Mouse (Mus musculus) small intestine, adult 2 months (tissue): Measurements from ENCODE around the gene Nectin3. TPM values are rescaled to one million over a fixed set of nuclear protein-coding genes. Genes with fewer than 3 reads are reported as not detected.
A peak's percentile ranks its signal among the peaks of the same experiment; 100 is the strongest.

Experiments used
- H3K27ac ChIP-seq: fragments of 200-500 bp; 2 replicates; pipeline ENCODE4 v1.5.1; 2012; ENCODE audit warnings: low read depth, low read length, control low read depth, inconsistent platforms; ENCODE audit not compliant: insufficient read depth
- H3K27me3 ChIP-seq: fragments of 200-500 bp; 2 replicates; pipeline ENCODE4 v1.6.1; 2012; ENCODE audit warnings: mild to moderate bottlenecking, moderate library complexity, low read length, inconsistent platforms; ENCODE audit not compliant: control insufficient read depth, insufficient read depth
- H3K36me3 ChIP-seq: fragments of 200-500 bp; 2 replicates; pipeline ENCODE4 v1.6.1; 2012; ENCODE audit warnings: mild to moderate bottlenecking, low read length, control low read depth, inconsistent platforms; ENCODE audit not compliant: control insufficient read depth, insufficient read depth
- H3K4me1 ChIP-seq: fragments of 200-500 bp; 2 replicates; pipeline ENCODE4 v1.6.1; 2012; ENCODE audit warnings: low read length, inconsistent platforms, mixed read lengths; ENCODE audit not compliant: control insufficient read depth, insufficient read depth, insufficient read length
- H3K4me3 ChIP-seq: fragments of 200-500 bp; 2 replicates; pipeline ENCODE4 v1.5.1; 2012; ENCODE audit warnings: low read depth, mild to moderate bottlenecking, control low read depth, inconsistent platforms, low read length, moderate library complexity
- CTCF ChIP-seq: fragments of 200-500 bp; IDR thresholded peaks from 2 replicates; pipeline ENCODE4 v1.5.1; 2012; ENCODE audit warnings: low read depth, mild to moderate bottlenecking, control low read depth, inconsistent platforms, low read length, moderate library complexity, mixed read lengths; ENCODE audit not compliant: insufficient replicate concordance, insufficient read length; ENCODE audit errors: extremely low read depth
- POLR2A ChIP-seq: fragments of 200-500 bp; IDR thresholded peaks from 2 replicates; pipeline ENCODE4 v1.6.1; 2012; ENCODE audit warnings: low read depth, mild to moderate bottlenecking, control low read depth, inconsistent platforms, low read length, moderate library complexity
- WGBS: fragments of 180-500 bp; shearing (Covaris S2); methylation state at CpG from one replicate; pipeline ENCODE4 v1.1.7; 2018; 5-methylcytosine and 5-hydroxymethylcytosine counted together
- polyA plus RNA-seq: library from polyadenylated mRNA; depleted of rRNA; stranded (reverse); fragments of >200 nt; gene quantifications from 2 replicates; pipeline ENCODE4 v1.2.3, GENCODE M21; 2012

Nectin3 gene
- polyA plus RNA-seq, 1 experiment, result 15.7 TPM

GRCm38 (mm10) chr16:46496031-46496868 is 2.1 kb downstream of the Nectin3 start:
- peak overlapping the region; percentile 100 for H3K4me3 ChIP-seq
- H3K27ac ChIP-seq, result peak overlapping the region; percentile 94
- no peaks in the 10 kb centered on the region; the same call in 1 of the 2 replicates for H3K4me1 ChIP-seq
- H3K27me3 ChIP-seq, result no peaks in the 10 kb centered on the region; the same call in 1 of the 2 replicates
- WGBS, result under 1% methylated on average over 92 of the region's 96 CpGs
- no peaks in the 10 kb centered on the region for H3K36me3 ChIP-seq
- TF ChIP-seq CTCF (no peak), POLR2A (no peak; the same call in none of the 2 replicates)

GRCm38 (mm10) chr16:46495201-46495600 is 3.1 kb downstream of the Nectin3 start:
- H3K4me3 ChIP-seq, result no peak overlapping the region
- H3K27ac ChIP-seq, result no peak overlapping the region
- 13% methylated on average over 3 of the region's 3 CpGs for WGBS
- no peaks in the 10 kb centered on the region; the same call in 1 of the 2 replicates for H3K27me3 ChIP-seq
- H3K36me3 ChIP-seq, result no peaks in the 10 kb centered on the region
- TF ChIP-seq POLR2A (no peak), CTCF (no peak)
- no peaks in the 10 kb centered on the region; the same call in 1 of the 2 replicates for H3K4me1 ChIP-seq

GRCm38 (mm10) chr16:46487436-46488097 is 10.8 kb downstream of the Nectin3 start:
- Histone ChIP-seq H3K4me1 (peaks cover 4% of the 10 kb centered on the region; the same call in 1 of the 2 replicates), H3K27ac (no peak overlapping the region), H3K36me3 (no peaks in the 10 kb centered on the region), H3K27me3 (no peaks in the 10 kb centered on the region), H3K4me3 (no peak overlapping the region)
- 38% methylated on average over 3 of the region's 3 CpGs for WGBS
- TF ChIP-seq CTCF (no peak), POLR2A (no peak)

- Histone ChIP-seq H3K4me1 (no peaks in the 10 kb centered on the region), H3K36me3 (0 out of 2 replicates have a peak, but pooled peaks cover 1% of the 10 kb centered on the region), H3K27me3 (no peaks in the 10 kb centered on the region), H3K27ac (no peak overlapping the region), H3K4me3 (no peak overlapping the region)
- TF ChIP-seq POLR2A (no peak), CTCF (no peak)
- 47% methylated on average over 3 of the region's 3 CpGs for WGBS
These were observed 21.0 kb downstream of the Nectin3 start for GRCm38 (mm10) chr16:46477336-46477735.

GRCm38 (mm10) chr16:46451421-46451820 is 46.9 kb downstream of the Nectin3 start:
- TF ChIP-seq POLR2A (no peak), CTCF (no peak)
- Histone ChIP-seq H3K4me3 (no peak overlapping the region), H3K27ac (no peak overlapping the region), H3K36me3 (peaks cover 21% of the 10 kb centered on the region), H3K4me1 (no peaks in the 10 kb centered on the region), H3K27me3 (no peaks in the 10 kb centered on the region)
- 76% methylated on average over 3 of the region's 3 CpGs for WGBS

- Histone ChIP-seq H3K36me3 (peaks cover 18% of the 10 kb centered on the region), H3K4me1 (no peaks in the 10 kb centered on the region), H3K27me3 (no peaks in the 10 kb centered on the region), H3K27ac (no peak overlapping the region), H3K4me3 (no peak overlapping the region)
- TF ChIP-seq CTCF, result no peak
- TF ChIP-seq POLR2A, result no peak
- WGBS, result 95% methylated on average over 6 of the region's 6 CpGs
These were observed 49.3 kb downstream of the Nectin3 start for GRCm38 (mm10) chr16:46449013-46449412.

- no peak overlapping the region for H3K4me3 ChIP-seq
- TF ChIP-seq POLR2A (no peak), CTCF (no peak)
- H3K27me3 ChIP-seq, result no peaks in the 10 kb centered on the region
- no peak overlapping the region for H3K27ac ChIP-seq
- WGBS, result 91% methylated on average over 5 of the region's 5 CpGs
- H3K36me3 ChIP-seq, result peaks cover 21% of the 10 kb centered on the region
- no peaks in the 10 kb centered on the region for H3K4me1 ChIP-seq
These were observed 67.0 kb downstream of the Nectin3 start for GRCm38 (mm10) chr16:46431317-46431716.
